Mouse (Mus musculus) G1E (cell line): ENCODE measurements around the gene Ppara.

Experiments used
- CTCF ChIP-seq: IDR thresholded peaks from 2 replicates; pipeline ENCODE4 v1.5.1; 2012; ENCODE audit warnings: low read depth, low read length, inconsistent platforms, mixed read lengths
- TAL1 ChIP-seq: conservative IDR thresholded peaks from 2 replicates; pipeline ENCODE4 v1.6.1; 2012; ENCODE audit warnings: low read depth, low read length, inconsistent platforms, mixed read lengths

- TF ChIP-seq CTCF (no peak), TAL1 (no peak)
Measured at GRCm38 (mm10) chr15:85708217-85708616, 26.6 kb upstream of the Ppara start.
